Mouse (Mus musculus): ENCODE results near the gene Prkcd. TPM values are rescaled to one million over a fixed set of nuclear protein-coding genes. Genes with fewer than 3 reads are reported as not detected.

Prkcd gene
- polyA plus RNA-seq, 1 experiment from 2014 or later: 36.7 TPM

- no peak overlapping the region for H3K4me2 ChIP-seq
- H3K4me1 ChIP-seq: peaks cover 38% of the 10 kb centered on the region
- H3K4me3 ChIP-seq: no peak overlapping the region
- ATAC-seq (ENCODE audit: extremely low read depth, insufficient number of reproducible peaks, low FRiP score, low TSS enrichment): no peak
- WGBS: 87% methylated on average over 4 of the region's 4 CpGs
- H3K9ac ChIP-seq: no peak overlapping the region; the same call in 1 of the 2 replicates
- peaks cover 40% of the 10 kb centered on the region for H3K36me3 ChIP-seq
- no peaks in the 10 kb centered on the region for H3K9me3 ChIP-seq
- H3K27ac ChIP-seq (replicated peaks): no peak overlapping the region
- H3K27me3 ChIP-seq (replicated peaks): no peaks in the 10 kb centered on the region
Measured at GRCm38 (mm10) chr14:30553185-30553584, 72.8 kb downstream of the Prkcd start.

GRCm38 (mm10) chr14:30551981-30552380 is 74.0 kb downstream of the Prkcd start:
- H3K4me1 ChIP-seq: peaks cover 43% of the 10 kb centered on the region
- H3K4me3 ChIP-seq: no peak overlapping the region
- no peak overlapping the region for H3K27ac ChIP-seq (replicated peaks)
- H3K4me2 ChIP-seq: peak overlapping the region; percentile 95
- no peaks in the 10 kb centered on the region for H3K9me3 ChIP-seq
- 89% methylated on average over 2 of the region's 2 CpGs for WGBS
- H3K36me3 ChIP-seq: peaks cover 30% of the 10 kb centered on the region
- H3K9ac ChIP-seq: no peak overlapping the region
- no peak for ATAC-seq (ENCODE audit: extremely low read depth, insufficient number of reproducible peaks, low FRiP score, low TSS enrichment)
- H3K27me3 ChIP-seq (replicated peaks): no peaks in the 10 kb centered on the region

- 19% methylated on average over 5 of the region's 5 CpGs for WGBS
- Histone ChIP-seq H3K4me1 (peaks cover 43% of the 10 kb centered on the region), H3K9me3 (no peaks in the 10 kb centered on the region), H3K9ac (0 out of 2 replicates have a peak overlapping the region, but pooled peaks have one; percentile 4), H3K4me2 (peak overlapping the region; percentile 95), H3K36me3 (peaks cover 28% of the 10 kb centered on the region), H3K27ac (replicated peaks) (0 out of 2 replicates have a peak overlapping the region, but pooled peaks have one; percentile 1), H3K4me3 (peak overlapping the region; percentile 86), H3K27me3 (replicated peaks) (no peaks in the 10 kb centered on the region)
- no peak for ATAC-seq (ENCODE audit: extremely low read depth, insufficient number of reproducible peaks, low FRiP score, low TSS enrichment)
Measured at GRCm38 (mm10) chr14:30551509-30551908, 74.5 kb downstream of the Prkcd start.

GRCm38 (mm10) chr14:30550232-30551070 is 75.6 kb downstream of the Prkcd start:
- Histone ChIP-seq H3K4me2 (peak overlapping the region; percentile 95), H3K36me3 (peaks cover 18% of the 10 kb centered on the region), H3K27ac (replicated peaks) (peak overlapping the region; percentile 96; the same call in 1 of the 2 replicates), H3K9me3 (no peaks in the 10 kb centered on the region), H3K4me1 (peaks cover 43% of the 10 kb centered on the region), H3K4me3 (peak overlapping the region; percentile 86), H3K9ac (peak overlapping the region; percentile 95), H3K27me3 (replicated peaks) (no peaks in the 10 kb centered on the region; the same call in 1 of the 2 replicates)
- no peak for ATAC-seq (ENCODE audit: extremely low read depth, insufficient number of reproducible peaks, low FRiP score, low TSS enrichment)
- 32% methylated on average over 8 of the region's 8 CpGs for WGBS

GRCm38 (mm10) chr14:30549777-30550149 is 76.2 kb downstream of the Prkcd start:
- H3K36me3 ChIP-seq: peaks cover 12% of the 10 kb centered on the region
- no peaks in the 10 kb centered on the region for H3K9me3 ChIP-seq
- H3K4me1 ChIP-seq: peaks cover 43% of the 10 kb centered on the region
- 1% methylated on average over 10 of the region's 10 CpGs for WGBS
- peak overlapping the region; percentile 96 for H3K27ac ChIP-seq (replicated peaks)
- H3K27me3 ChIP-seq (replicated peaks): no peaks in the 10 kb centered on the region; the same call in 1 of the 2 replicates
- H3K9ac ChIP-seq: peak overlapping the region; percentile 95
- peak overlapping the region; percentile 86 for H3K4me3 ChIP-seq
- ATAC-seq (ENCODE audit: extremely low read depth, insufficient number of reproducible peaks, low FRiP score, low TSS enrichment): no peak
- H3K4me2 ChIP-seq: peak overlapping the region; percentile 95

GRCm38 (mm10) chr14:30548965-30549776 is 76.8 kb downstream of the Prkcd start:
- no peaks in the 10 kb centered on the region for H3K9me3 ChIP-seq
- peak overlapping the region; percentile 95 for H3K9ac ChIP-seq
- peaks cover 46% of the 10 kb centered on the region for H3K4me1 ChIP-seq
- H3K4me3 ChIP-seq: peak overlapping the region; percentile 86
- H3K4me2 ChIP-seq: peak overlapping the region; percentile 95
- H3K36me3 ChIP-seq: peaks cover 8% of the 10 kb centered on the region
- no peaks in the 10 kb centered on the region; the same call in 1 of the 2 replicates for H3K27me3 ChIP-seq (replicated peaks)
- H3K27ac ChIP-seq (replicated peaks): peak overlapping the region; percentile 96
- WGBS: under 1% methylated on average over 69 of the region's 69 CpGs
- ATAC-seq (ENCODE audit: extremely low read depth, insufficient number of reproducible peaks, low FRiP score, low TSS enrichment): peak; percentile 91

- peaks cover 2% of the 10 kb centered on the region; the same call in 1 of the 2 replicates for H3K36me3 ChIP-seq
- no peaks in the 10 kb centered on the region for H3K9me3 ChIP-seq
- WGBS: 23% methylated on average over 8 of the region's 8 CpGs
- H3K4me2 ChIP-seq: peak within 1 kb of the TSS; percentile 95
- ATAC-seq (ENCODE audit: extremely low read depth, insufficient number of reproducible peaks, low FRiP score, low TSS enrichment): no peak; the same call in 1 of the 2 replicates
- peak within 1 kb of the TSS; percentile 86 for H3K4me3 ChIP-seq
- H3K4me1 ChIP-seq: peaks cover 44% of the 10 kb centered on the region
- peak within 1 kb of the TSS; percentile 96 for H3K27ac ChIP-seq (replicated peaks)
- peak within 1 kb of the TSS; percentile 95 for H3K9ac ChIP-seq
- no peaks in the 10 kb centered on the region; the same call in 1 of the 2 replicates for H3K27me3 ChIP-seq (replicated peaks)
Measured at GRCm38 (mm10) chr14:30548131-30548720, 77.8 kb downstream of the Prkcd start, which contains the start of gene Tkt. TSS of gene Tkt (plus strand) at chr14:30548359.

Small RNAs within 50 kb of the gene (microRNA-seq; reads per million reads assigned to microRNA genes)
- gene Mir3076: 2.7 reads per million, percentile 7 among the genes with 10 or more reads in this experiment

Other genes with a start within 250 kb of the Prkcd start
- gene Dcp1a, start 146.7 kb downstream of the Prkcd start, polyA plus RNA-seq (2015; fragmentation: Nextera tagmentation; extraction: Ambion mirVana): 16.1 and 17.2 TPM in 2 replicates
- gene Cacna1d, start 134.8 kb downstream of the Prkcd start, polyA plus RNA-seq (2015; fragmentation: Nextera tagmentation; extraction: Ambion mirVana): 7.3 and 8.0 TPM in 2 replicates
- gene Tkt, start 77.9 kb downstream of the Prkcd start, polyA plus RNA-seq (2015; fragmentation: Nextera tagmentation; extraction: Ambion mirVana): 86.2 and 96.6 TPM in 2 replicates
- 9.1 and 10.3 TPM in 2 replicates for gene Rft1, start 28.1 kb upstream of the Prkcd start, polyA plus RNA-seq (2015; fragmentation: Nextera tagmentation; extraction: Ambion mirVana)
- 7.8 and 11.0 TPM in 2 replicates for gene Sfmbt1, start 88.6 kb upstream of the Prkcd start, polyA plus RNA-seq (2015; fragmentation: Nextera tagmentation; extraction: Ambion mirVana)
- gene Tmem110, start 199.4 kb upstream of the Prkcd start, polyA plus RNA-seq (2015; fragmentation: Nextera tagmentation; extraction: Ambion mirVana): 14.7 and 15.0 TPM in 2 replicates